Mouse (Mus musculus): Measurements from ENCODE around the gene Trib2. TPM values are rescaled to one million over a fixed set of nuclear protein-coding genes. Genes with fewer than 3 reads are reported as not detected.

The Trib2 gene
- total RNA-seq (2021) = 10 to 100 TPM; 32.2 to 33.5 TPM
- long read RNA-seq, experiment 1, full-length matches to known transcripts = 21 of 27 reads
- long read RNA-seq, experiment 1, partial matches to known transcripts = 3 of 27 reads
- long read RNA-seq, experiment 1, other reads (novel, unspliced or antisense) = 3 of 27 reads
- long read RNA-seq, experiment 2, full-length matches to known transcripts = 34 of 44 reads
- long read RNA-seq, experiment 2, partial matches to known transcripts = 0 of 44 reads
- long read RNA-seq, experiment 2, other reads (novel, unspliced or antisense) = 10 of 44 reads

DNA sequence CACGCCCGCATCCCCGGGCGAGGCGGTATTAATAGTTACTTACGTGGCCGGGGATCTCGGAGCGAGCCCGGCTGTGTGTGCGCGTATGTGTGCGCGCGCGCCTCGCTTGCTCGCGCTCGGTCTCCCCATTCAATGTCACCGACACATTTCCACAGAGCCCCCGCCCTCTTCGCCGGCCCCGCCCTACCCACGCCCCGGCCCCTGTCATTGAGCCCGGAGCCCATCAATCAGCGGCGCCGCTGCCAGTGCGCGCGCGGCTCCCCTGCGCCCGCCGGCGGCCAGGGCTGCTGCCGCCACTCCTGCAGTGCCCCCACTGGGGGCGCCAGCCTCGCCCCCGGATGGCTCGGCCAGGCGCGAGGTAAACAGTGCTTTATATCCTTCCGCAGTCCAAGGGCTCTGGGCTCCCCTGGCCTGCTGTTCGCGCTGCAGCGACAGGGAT lies at the start of gene Trib2:
Gene Trib2 (minus strand): TSS at position 183 of the 439 bp plus-strand sequence.
- Histone ChIP-seq H3K4me3 (peak within 1 kb of the TSS; percentile 96), H3K27ac (peak within 1 kb of the TSS; percentile 98)
- peak; percentile 81 for TF ChIP-seq CTCF (conservative IDR thresholded peaks at IDR 0.05)
- peak; percentile 90 to 92 for DNase-seq (ENCODE audit: low spot score in 2 of 2)

DNA sequence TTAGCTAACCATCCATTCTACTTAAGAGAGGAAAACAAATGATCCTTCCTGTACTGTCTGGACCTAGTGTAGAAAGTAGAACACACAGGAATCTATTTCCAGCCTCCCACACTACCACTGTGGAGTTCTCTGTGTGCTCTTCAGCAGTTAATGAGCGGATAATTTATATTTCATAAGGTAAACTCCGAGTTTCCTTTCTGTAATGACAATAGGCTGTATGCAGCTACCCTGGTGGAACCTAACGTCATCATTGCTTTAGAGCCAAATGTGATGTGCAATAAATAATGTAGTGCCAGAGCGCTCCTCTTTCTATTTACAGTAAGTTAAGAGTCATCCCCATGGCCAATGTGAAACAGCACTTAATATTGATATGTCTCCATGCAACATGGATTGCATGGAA lies 41.3 kb upstream of the Trib2 start:
- Histone ChIP-seq H3K27ac (no peak overlapping the region), H3K4me3 (no peak overlapping the region)
- DNase-seq (ENCODE audit: low spot score in 2 of 2) = no peak
- no peak for TF ChIP-seq CTCF (conservative IDR thresholded peaks at IDR 0.05)

DNA sequence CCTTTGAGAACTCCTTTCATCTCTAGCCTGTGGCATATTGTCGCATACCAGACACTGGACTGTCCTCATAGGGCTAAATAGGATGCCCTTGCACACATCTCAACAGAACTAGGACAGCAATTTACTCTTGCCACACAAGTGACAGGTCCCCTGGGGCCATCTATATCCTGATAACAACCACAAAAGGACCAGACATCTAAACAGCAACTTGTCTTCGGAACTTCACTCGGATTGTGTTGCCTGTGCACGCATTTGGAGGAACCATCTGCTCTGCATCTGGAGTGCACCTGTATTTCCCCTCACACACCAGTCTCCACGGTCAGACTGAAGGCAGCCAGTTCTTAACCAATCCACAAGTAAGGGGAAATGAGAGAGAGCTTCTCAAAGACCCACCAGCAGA lies 39.2 kb upstream of the Trib2 start:
- Histone ChIP-seq H3K4me3 (no peak overlapping the region), H3K27ac (no peak overlapping the region)
- no peak for DNase-seq (ENCODE audit: low spot score in 2 of 2)
- no peak for TF ChIP-seq CTCF (conservative IDR thresholded peaks at IDR 0.05)

DNA sequence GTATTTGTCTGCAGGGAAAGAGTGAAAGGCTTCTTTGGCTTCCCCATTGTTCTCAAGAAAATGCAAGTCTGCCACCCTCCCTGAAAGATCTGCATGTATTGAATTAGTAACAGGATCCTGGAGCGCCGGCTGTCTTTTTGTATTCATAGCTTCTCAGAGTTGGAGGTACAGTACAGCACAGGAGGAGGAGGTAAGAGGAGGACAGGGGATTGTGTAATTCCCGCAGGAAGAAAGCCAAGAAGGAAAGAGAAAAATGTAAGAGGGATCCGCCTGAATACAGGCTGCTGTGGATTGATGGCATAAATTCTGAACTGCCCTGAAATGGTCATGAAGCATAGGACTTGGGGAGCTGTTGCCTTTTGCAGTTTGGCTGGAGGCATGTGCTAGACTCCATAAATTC lies 36.1 kb upstream of the Trib2 start:
- peak in 1 of 2 experiments; percentile 34 for DNase-seq (ENCODE audit: low spot score in 2 of 2)
- no peak for TF ChIP-seq CTCF (conservative IDR thresholded peaks at IDR 0.05)
- Histone ChIP-seq H3K27ac (no peak overlapping the region), H3K4me3 (no peak overlapping the region)

DNA sequence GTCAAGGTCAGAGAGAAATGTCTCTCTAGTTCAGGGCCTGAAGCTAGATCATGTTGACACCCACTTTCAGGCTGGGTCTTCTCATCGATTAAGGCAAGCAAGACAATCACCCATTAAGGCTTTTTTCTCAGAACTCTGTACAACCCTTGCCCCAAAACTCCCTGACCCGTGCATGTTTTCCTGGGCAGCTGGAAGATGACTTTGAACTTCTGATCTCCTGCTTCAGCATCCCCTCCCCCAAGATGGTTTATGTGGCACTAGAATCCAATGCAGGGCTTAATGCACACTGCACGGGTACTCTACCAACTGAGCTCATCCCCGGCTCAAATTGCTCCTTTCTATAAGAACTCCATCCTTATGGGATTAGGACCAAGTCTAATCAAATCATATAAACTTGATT lies 35.3 kb upstream of the Trib2 start:
- DNase-seq (ENCODE audit: low spot score in 2 of 2) = no peak
- no peak for TF ChIP-seq CTCF (conservative IDR thresholded peaks at IDR 0.05)
- H3K27ac ChIP-seq = no peak overlapping the region
- H3K4me3 ChIP-seq = no peak overlapping the region

DNA sequence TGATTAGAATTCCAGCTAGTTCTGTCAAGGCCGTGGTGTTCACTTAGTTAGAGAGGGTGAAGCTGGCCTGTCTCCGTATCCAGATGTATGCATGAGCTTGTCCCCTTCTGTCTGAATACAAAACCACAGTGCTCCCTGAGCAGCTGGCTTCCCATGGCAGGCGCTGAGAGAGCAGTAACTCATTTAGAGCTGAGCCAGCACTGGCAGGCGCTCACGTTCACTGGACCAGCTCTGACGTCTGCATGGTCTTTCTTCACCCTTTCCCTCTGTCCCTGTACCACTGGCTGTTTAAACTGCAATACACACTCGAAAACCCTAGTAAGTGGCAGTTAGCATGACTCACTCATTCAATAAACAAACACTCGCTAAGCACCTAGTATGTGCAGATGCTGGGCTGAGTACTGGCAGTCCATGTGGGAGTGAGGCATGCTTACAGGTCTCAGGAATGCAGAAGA lies 33.7 kb upstream of the Trib2 start:
- no peak overlapping the region for H3K4me3 ChIP-seq
- no peak for TF ChIP-seq CTCF (conservative IDR thresholded peaks at IDR 0.05)
- DNase-seq (ENCODE audit: low spot score in 2 of 2) = no peak
- H3K27ac ChIP-seq = no peak overlapping the region

DNA sequence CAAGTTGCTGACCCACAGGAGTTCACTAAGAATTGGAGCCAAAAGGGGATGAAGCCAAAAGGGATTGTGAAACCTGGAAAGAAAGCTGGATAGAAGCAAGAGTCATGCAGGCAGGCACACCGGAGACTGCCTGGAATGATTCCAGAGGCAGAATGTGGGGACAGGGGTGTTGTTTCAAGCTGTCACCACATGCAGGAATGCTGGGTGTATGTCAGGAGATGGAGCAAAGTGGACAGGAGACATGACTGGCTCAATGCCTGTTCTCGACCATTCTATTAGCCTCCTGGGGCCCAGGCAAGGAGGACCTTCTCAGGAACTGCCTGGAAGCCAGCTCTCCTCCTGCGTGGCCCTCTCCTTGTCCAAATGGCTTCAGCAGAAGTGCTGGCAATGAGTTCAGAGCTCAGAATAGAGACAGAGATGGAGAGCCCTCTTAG lies 33.2 kb upstream of the Trib2 start:
- Histone ChIP-seq H3K4me3 (no peak overlapping the region), H3K27ac (no peak overlapping the region)
- DNase-seq (ENCODE audit: low spot score in 2 of 2) = no peak
- no peak for TF ChIP-seq CTCF (conservative IDR thresholded peaks at IDR 0.05)

DNA sequence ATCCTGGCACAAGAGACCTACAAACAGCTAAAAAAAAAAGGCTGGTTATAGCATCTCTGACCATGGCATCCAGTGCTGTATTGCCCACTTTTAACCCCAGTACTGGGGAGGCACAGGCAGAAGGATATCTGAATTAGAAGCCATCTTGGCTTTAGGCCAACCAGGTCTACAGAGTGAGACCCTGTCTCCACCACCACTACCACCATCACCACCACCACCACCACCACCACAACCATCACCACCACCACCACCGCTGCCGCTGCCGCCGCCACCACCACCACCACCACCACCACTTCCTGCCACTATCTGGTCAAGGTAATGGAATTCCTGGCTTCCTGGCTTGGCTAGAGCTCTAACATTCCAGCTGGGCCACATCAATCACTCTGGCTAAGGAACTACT lies 31.7 kb upstream of the Trib2 start:
- no peak overlapping the region for H3K4me3 ChIP-seq
- TF ChIP-seq CTCF (conservative IDR thresholded peaks at IDR 0.05) = no peak
- H3K27ac ChIP-seq = no peak overlapping the region
- DNase-seq (ENCODE audit: low spot score in 2 of 2) = no peak

DNA sequence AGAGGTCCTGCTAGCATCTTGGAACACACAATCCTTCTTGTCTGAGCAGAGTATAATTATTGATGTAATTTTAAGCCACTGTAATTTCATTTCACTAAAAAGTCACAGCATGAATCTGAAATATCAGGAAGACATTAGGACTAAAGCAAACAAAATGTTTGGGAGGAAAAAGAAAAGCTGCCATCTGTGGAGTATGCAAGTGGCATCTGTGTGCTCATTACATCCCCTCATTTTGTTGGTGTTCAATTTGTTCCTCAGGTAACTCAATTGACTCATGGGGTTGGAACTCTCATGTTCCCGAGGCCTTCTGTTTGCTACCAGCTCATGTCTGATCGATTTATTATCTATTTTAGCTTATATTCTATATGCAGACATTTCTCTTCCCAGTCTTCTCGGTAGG lies 28.0 kb upstream of the Trib2 start:
- no peak for TF ChIP-seq CTCF (conservative IDR thresholded peaks at IDR 0.05)
- peak; percentile 27 to 53 for DNase-seq (ENCODE audit: low spot score in 2 of 2)
- Histone ChIP-seq H3K4me3 (no peak overlapping the region), H3K27ac (peak overlapping the region; percentile 85)

DNA sequence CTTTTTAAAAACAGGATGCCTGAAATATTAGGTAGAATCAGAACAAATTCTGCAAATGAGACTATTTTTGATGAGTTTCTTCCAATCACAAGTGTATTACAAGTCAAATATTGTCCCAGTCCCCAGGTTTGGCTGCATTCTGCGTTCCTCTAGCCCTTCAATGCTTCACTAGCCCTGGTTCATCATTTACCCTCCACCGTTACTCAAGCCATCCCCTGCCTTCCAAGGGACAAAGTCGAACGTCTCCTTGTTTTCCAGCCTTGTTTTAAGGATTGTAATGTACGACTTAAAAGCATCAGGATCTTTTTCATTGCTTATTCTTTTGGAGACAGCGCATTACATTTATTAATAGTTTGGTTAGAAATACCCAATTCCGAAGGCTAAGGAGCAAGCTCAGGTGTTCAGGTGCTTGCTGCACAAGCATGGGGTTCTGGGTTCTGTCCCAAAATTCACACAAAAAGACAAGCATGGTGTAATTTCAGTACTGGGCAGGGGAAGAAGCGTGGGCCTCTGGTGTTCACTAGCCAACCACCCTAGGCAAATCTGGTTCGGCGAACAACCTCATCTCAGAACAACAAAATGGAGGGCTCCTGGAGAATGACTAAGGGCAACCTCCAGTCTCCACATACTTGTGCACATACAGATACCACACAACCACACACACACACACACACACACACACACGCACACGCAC lies 24.3 kb upstream of the Trib2 start:
- no peak for DNase-seq (ENCODE audit: low spot score in 2 of 2)
- TF ChIP-seq CTCF (conservative IDR thresholded peaks at IDR 0.05) = no peak
- Histone ChIP-seq H3K4me3 (no peak overlapping the region), H3K27ac (no peak overlapping the region)

DNA sequence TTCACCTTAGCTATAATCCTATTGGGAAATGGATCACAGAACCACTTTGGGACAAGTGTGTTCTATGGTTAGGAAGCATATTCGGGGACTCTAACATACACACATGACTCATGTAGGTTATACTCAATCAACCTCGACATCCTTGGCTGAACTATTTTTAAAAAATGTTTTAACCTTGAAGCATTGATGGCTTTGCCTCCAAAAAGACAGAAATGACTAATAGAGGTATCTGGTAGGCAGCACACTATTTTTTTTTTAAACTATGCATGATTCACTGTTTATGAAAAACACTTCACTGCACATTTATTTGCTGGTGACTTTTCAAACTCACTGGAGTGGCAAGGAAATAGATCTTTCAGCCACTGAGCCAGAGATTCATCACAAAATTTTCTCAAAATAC lies 21.5 kb upstream of the Trib2 start:
- Histone ChIP-seq H3K27ac (no peak overlapping the region), H3K4me3 (no peak overlapping the region)
- no peak for TF ChIP-seq CTCF (conservative IDR thresholded peaks at IDR 0.05)
- DNase-seq (ENCODE audit: low spot score in 2 of 2) = no peak

DNA sequence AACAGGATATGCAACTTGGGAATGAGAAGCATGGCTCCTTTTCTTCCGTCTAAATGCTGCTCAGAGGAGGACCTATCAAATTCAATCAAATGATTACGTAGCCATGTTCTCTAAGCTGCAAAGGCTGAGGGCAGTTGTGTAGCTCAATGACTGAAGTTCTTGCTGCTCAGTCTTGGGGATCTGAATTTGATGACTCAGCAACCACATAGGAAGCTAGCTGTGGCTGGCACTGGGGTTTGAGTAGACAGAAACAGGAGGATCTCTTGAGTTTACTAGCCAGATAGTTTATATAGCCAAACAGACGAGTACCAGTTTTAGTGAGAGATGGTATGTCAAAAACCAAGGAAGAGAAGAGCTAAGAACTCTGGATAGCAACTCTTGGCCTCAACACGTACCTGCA lies 20.8 kb upstream of the Trib2 start:
- no peak for DNase-seq (ENCODE audit: low spot score in 2 of 2)
- no peak overlapping the region for H3K27ac ChIP-seq
- no peak overlapping the region for H3K4me3 ChIP-seq
- TF ChIP-seq CTCF (conservative IDR thresholded peaks at IDR 0.05) = no peak

DNA sequence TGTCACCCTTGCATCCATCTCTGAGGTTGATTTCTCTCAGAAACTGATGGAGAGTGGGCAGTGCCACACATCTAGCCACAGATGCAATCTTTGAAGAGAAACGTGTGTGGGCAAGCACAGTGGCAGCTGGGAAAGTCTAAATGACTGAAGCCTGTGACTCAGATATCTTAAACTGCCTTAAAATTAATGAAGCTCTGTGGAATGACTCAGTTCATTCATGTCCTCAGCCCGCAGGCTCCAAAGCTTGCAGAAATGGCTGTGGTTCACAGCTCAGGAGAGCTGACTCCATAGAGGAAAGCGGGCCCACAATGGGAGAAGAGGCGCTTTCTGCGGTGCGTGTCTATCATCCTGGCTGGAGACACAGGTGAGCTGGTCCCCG lies 15.9 kb upstream of the Trib2 start:
- DNase-seq (ENCODE audit: low spot score in 2 of 2) = peak in 1 of 2 experiments; percentile 69
- Histone ChIP-seq H3K4me3 (no peak overlapping the region), H3K27ac (0 out of 2 replicates have a peak overlapping the region, but pooled peaks have one; percentile 32)
- no peak for TF ChIP-seq CTCF (conservative IDR thresholded peaks at IDR 0.05)
